Mouse (Mus musculus): ENCODE results near the gene Ezh1. TPM values are rescaled to one million over a fixed set of nuclear protein-coding genes. Genes with fewer than 3 reads are reported as not detected.

The Ezh1 gene
- total RNA-seq, 4 experiments from 2014 or later = 39.9 to 59.3 (median 47.7) TPM

DNA sequence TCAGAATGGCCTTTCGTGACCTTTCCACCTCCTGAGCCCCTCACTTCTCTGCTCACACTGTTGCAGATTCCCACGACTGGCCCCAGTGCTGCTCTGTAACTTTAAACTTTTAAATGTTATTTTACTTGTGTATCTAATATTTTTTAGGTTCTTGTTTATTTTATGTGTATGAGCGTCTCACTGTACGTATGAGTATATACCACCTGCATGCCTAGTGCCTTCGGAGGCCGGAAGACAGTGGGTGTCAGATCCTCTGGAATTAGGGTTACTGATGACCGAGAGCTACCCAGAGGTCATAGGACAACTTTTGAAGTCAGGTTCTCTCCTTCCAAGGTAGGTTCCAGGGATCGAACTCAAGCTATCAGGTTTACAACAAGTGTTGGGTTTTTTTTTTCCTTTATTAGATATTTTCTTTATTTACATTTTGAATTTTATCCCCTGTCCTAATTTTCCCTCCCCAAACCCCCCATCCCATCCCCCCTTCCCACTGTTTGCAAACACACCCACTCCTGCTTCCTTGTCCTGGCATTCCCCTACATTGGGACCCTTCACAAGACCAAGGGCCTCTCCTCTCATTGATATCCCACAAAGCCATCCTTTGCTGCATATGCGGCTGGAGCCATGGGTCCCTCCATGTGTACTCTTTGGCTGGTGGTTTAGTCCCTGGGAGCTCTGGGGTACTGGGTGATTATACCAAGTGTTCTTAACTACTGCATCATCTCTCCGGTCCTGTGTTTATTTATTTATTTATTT lies 83.9 kb downstream of the Ezh1 start:
- no peak for DNase-seq

Other genes starting within 250 kb of the Ezh1 start
- 100 to 1,000 TPM; 155 to 222 (median 186) TPM for gene Atp6v0a1, start 217.0 kb downstream of the Ezh1 start, total RNA-seq (2022)
- 10 to 100 TPM; 45.3 to 51.8 (median 49.6) TPM for gene Naglu, start 156.5 kb downstream of the Ezh1 start, total RNA-seq (2022)
- gene Hsd17b1, start 148.1 kb downstream of the Ezh1 start, total RNA-seq (2022) = 1 to 10 TPM; 1.7 to 2.4 (median 2.0) TPM
- gene Coasy, start 143.9 kb downstream of the Ezh1 start, total RNA-seq (2022) = 100 to 1,000 TPM in 2 of 4 experiments, 10 to 100 TPM in 2; 70.8 to 104 (median 89.9) TPM
- gene Mlx, start 139.2 kb downstream of the Ezh1 start, total RNA-seq (2022) = 10 to 100 TPM; 38.1 to 69.0 (median 47.6) TPM
- gene Psmc3ip, start 131.0 kb downstream of the Ezh1 start, total RNA-seq (2022) = 1 to 10 TPM; 3.6 to 5.9 (median 4.2) TPM
- gene Retreg3, start 106.6 kb downstream of the Ezh1 start, total RNA-seq (2022) = 10 to 100 TPM; 48.0 to 56.4 (median 50.8) TPM
- 10 to 100 TPM; 34.2 to 43.3 (median 36.8) TPM for gene Tubg1, start 106.5 kb downstream of the Ezh1 start, total RNA-seq (2022)
- 10 to 100 TPM in 2 of 4 experiments, 1 to 10 TPM in 2; 6.1 to 11.1 (median 9.9) TPM for gene Tubg2, start 70.6 kb downstream of the Ezh1 start, total RNA-seq (2022)
- gene Cntnap1, start 55.9 kb downstream of the Ezh1 start, total RNA-seq (2022) = 1 to 10 TPM; 5.7 to 7.4 (median 6.4) TPM
- 10 to 100 TPM; 26.9 to 44.3 (median 30.4) TPM for gene Plekhh3, start 55.1 kb downstream of the Ezh1 start, total RNA-seq (2022)
- under 1 TPM; 0.15 to 0.70 (median 0.36) TPM for gene Ccr10, start 51.0 kb downstream of the Ezh1 start, total RNA-seq (2022)
- 10 to 100 TPM; 26.3 to 56.5 (median 40.7) TPM for gene Ramp2, start 19.6 kb upstream of the Ezh1 start, total RNA-seq (2022)
- 100 to 1,000 TPM; 109 to 120 (median 113) TPM for gene Vps25, start 27.2 kb upstream of the Ezh1 start, total RNA-seq (2022)
- 1 to 10 TPM; 2.8 to 6.7 (median 4.9) TPM for gene Wnk4, start 34.1 kb upstream of the Ezh1 start, total RNA-seq (2022)
- gene Cntd1, start 52.5 kb upstream of the Ezh1 start, total RNA-seq (2022) = under 1 TPM; 0.40 to 0.62 (median 0.57) TPM
- 10 to 100 TPM; 67.9 to 76.1 (median 74.4) TPM for gene Coa3, start 52.7 kb upstream of the Ezh1 start, total RNA-seq (2022)
- gene Becn1, start 75.8 kb upstream of the Ezh1 start, total RNA-seq (2022) = 100 to 1,000 TPM; 161 to 204 (median 178) TPM
- gene Psme3, start 89.8 kb upstream of the Ezh1 start, total RNA-seq (2022) = 100 to 1,000 TPM; 120 to 143 (median 125) TPM
- gene Aoc2, start 98.6 kb upstream of the Ezh1 start, total RNA-seq (2022) = 1 to 10 TPM; 4.9 to 10.0 (median 6.8) TPM
- 100 to 1,000 TPM in 1 of 4 experiments, 10 to 100 TPM in 3; 22.9 to 107 (median 42.7) TPM for gene Aoc3, start 104.1 kb upstream of the Ezh1 start, total RNA-seq (2022)
- 1 to 10 TPM; 2.7 to 5.1 (median 4.6) TPM for gene G6pc, start 141.1 kb upstream of the Ezh1 start, total RNA-seq (2022)
- 10 to 100 TPM; 33.7 to 41.1 (median 37.0) TPM for gene Aarsd1, start 191.2 kb upstream of the Ezh1 start, total RNA-seq (2022)
- gene Gm27029, start 198.3 kb upstream of the Ezh1 start, total RNA-seq (2022) = 1 to 10 TPM; 1.7 to 8.4 (median 5.6) TPM
- 10 to 100 TPM; 31.4 to 37.4 (median 33.0) TPM for gene Rundc1, start 198.6 kb upstream of the Ezh1 start, total RNA-seq (2022)
- gene Ptges3l, start 198.9 kb upstream of the Ezh1 start, total RNA-seq (2022) = 1 to 10 TPM; 3.5 to 8.7 (median 6.0) TPM
- gene Rpl27, start 215.8 kb upstream of the Ezh1 start, total RNA-seq (2022) = 10 to 100 TPM; 48.6 to 99.3 (median 63.5) TPM
- 10 to 100 TPM; 34.4 to 50.3 (median 46.5) TPM for gene Ifi35, start 221.9 kb upstream of the Ezh1 start, total RNA-seq (2022)
- gene Rnd2, start 238.5 kb upstream of the Ezh1 start, total RNA-seq (2022) = 10 to 100 TPM in 3 of 4 experiments, 1 to 10 TPM in 1; 9.2 to 23.8 (median 16.2) TPM
- 100 to 1,000 TPM; 135 to 192 (median 171) TPM for gene Vat1, start 239.8 kb upstream of the Ezh1 start, total RNA-seq (2022)